Comparison of ENCODE assay signal across 30 mouse cellular contexts in the genomic region with DNA sequence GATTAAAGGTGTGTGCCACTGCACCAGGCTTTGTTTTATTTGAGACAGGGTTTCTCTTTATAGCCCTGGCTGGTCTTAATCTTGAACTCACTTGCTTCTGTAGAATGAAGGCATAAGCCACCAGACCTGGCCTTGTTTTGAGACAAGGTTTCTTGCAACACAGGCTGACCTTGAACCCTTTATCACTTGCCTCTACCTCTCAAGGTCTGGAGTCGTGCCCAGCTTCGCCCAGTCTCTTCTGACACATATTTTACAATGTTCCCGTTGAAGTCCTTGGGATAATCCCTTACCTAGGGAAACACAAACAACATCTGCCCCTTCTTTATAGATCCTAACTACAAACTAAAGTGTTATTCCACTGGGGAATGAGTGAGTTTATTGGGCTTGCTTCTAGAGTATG. TPM values are rescaled to one million over a fixed set of nuclear protein-coding genes. Genes with fewer than 3 reads are reported as not detected.
A peak's percentile ranks its signal among the peaks of the same experiment; 100 is the strongest.
DNase-seq lines count a peak whose midpoint lies in the region.
"Had no signal": no experiment of that assay in that cellular context is flagged by ENCODE, and none has a peak within 500 bp of the region (broad histone marks: within the 10 kb centered on the region; RNA-seq: fewer than 3 reads in every experiment).

No protein-coding gene starts in this region.

- H3K36me3 ChIP-seq in forebrain, embryonic 10.5 days (replicated peaks), result no peaks in the 10 kb centered on the region
- H3K36me3 ChIP-seq: embryonic facial prominence, embryonic 13.5 days; hindbrain, embryonic 10.5 days; hindbrain, embryonic 15.5 days; limb, embryonic 13.5 days; liver, embryonic 13.5 days; midbrain, embryonic 13.5 days had no signal

- peaks cover 14% of the 10 kb centered on the region for H3K4me1 ChIP-seq in forebrain, embryonic 10.5 days
- H3K4me1 ChIP-seq: limb, embryonic 13.5 days; liver, embryonic 13.5 days had no signal

- H3K4me3 ChIP-seq in forebrain, embryonic 10.5 days, result no peak overlapping the region
- H3K4me3 ChIP-seq: embryonic facial prominence, embryonic 13.5 days; forebrain, embryonic 13.5 days; heart, adult 2 months; hindbrain, embryonic 10.5 days; hindbrain, embryonic 15.5 days; layer of hippocampus, adult 2 months; limb, embryonic 13.5 days; liver, embryonic 13.5 days; midbrain, embryonic 13.5 days had no signal

- DNase-seq in ovary, adult 18-20 months (ENCODE audit: low spot score), result peak; percentile 73
- no peak for DNase-seq in ovary, postnatal 10 days (ENCODE audit: low spot score)
- peak; percentile 90 for DNase-seq in adrenal gland, adult 2 months
- peak; percentile 85 to 89 for DNase-seq in adrenal gland, postnatal 36 days
- peak; percentile 81 for DNase-seq in testis, postnatal 14 days (ENCODE audit: low spot score)
- DNase-seq in layer of hippocampus, postnatal 14 days (ENCODE audit: low spot score in 2 of 2), result no peak
- no peak for DNase-seq in forebrain, embryonic 10.5 days (ENCODE audit: extremely low spot score, low spot score)
- DNase-seq: B cell, adult 2 months; cerebellum, adult 11 months; cerebellum, adult 9-10 months; embryo, embryonic 11 days; gastrocnemius, postnatal 25 days; heart, adult 2 months; heart, postnatal 14 days; kidney, adult 11 months; kidney, postnatal 36 days; liver, embryonic 13.5 days; lung, adult 18-20 months; right cerebral cortex, postnatal 4 days; thymus, postnatal 14 days had no signal

- 85% methylated on average over 3 of the region's 3 CpGs for WGBS in forebrain, embryonic 10.5 days

- H3K27ac ChIP-seq in forebrain, embryonic 10.5 days, result no peak overlapping the region
- H3K27ac ChIP-seq: embryonic facial prominence, embryonic 13.5 days; forebrain, embryonic 13.5 days; heart, adult 2 months; hindbrain, embryonic 10.5 days; hindbrain, embryonic 15.5 days; layer of hippocampus, adult 2 months; limb, embryonic 13.5 days; liver, embryonic 13.5 days; macrophage; midbrain, embryonic 13.5 days had no signal

- H3K9me3 ChIP-seq in forebrain, embryonic 10.5 days, result no peaks in the 10 kb centered on the region
- H3K9me3 ChIP-seq: embryonic facial prominence, embryonic 13.5 days; forebrain, embryonic 13.5 days; hindbrain, embryonic 10.5 days; hindbrain, embryonic 15.5 days; limb, embryonic 13.5 days; liver, embryonic 13.5 days; midbrain, embryonic 13.5 days had no signal

- no peaks in the 10 kb centered on the region for H3K27me3 ChIP-seq in forebrain, embryonic 10.5 days (ENCODE audit: poor library complexity, severe bottlenecking)
- H3K27me3 ChIP-seq: embryonic facial prominence, embryonic 13.5 days; forebrain, embryonic 13.5 days; hindbrain, embryonic 15.5 days; limb, embryonic 13.5 days; liver, embryonic 13.5 days; midbrain, embryonic 13.5 days had no signal

RNA-seq across cellular contexts. Expression of a gene that starts 12.3 kb away (rescaled TPM):
- 1 to 10 TPM in 1 of 2 experiments, under 1 TPM in 1; 0.24 to 1.5 TPM for total RNA-seq in adrenal gland, adult 2 months (2021)
- polyA plus RNA-seq in adrenal gland, adult 2 months (2012; rRNA removed), result not detected in 2 replicates
- 1 to 10 TPM in 1 of 2 experiments, under 1 TPM in 1; 0.79 to 1.1 TPM for total RNA-seq in adrenal gland, postnatal 36 days (2021)
- 1 to 10 TPM; 1.3 to 1.6 TPM for total RNA-seq in layer of hippocampus, postnatal 14 days (2021)
- 0.10 TPM in 1 of 2 replicates, not detected in the other for polyA plus RNA-seq in forebrain, embryonic 10.5 days (2016; fragmentation: Nextera tagmentation; extraction: Ambion mirVana)
- total RNA-seq: heart, adult 2 months; monocyte, adult 5-6 weeks had no signal
- polyA plus RNA-seq: heart, adult 2 months; hindbrain, embryonic 10.5 days; inflammation-experienced regulatory T-cells, adult 6 months; limb, embryonic 13.5 days; liver, embryonic 13.5 days; macrophage had no signal

RNA-seq across cellular contexts. Expression of a gene that starts 19.9 kb away (rescaled TPM):
- total RNA-seq in adrenal gland, adult 2 months (2021), result 100 to 1,000 TPM; 112 to 168 TPM
- 63.2 and 68.5 TPM in 2 replicates for polyA plus RNA-seq in adrenal gland, adult 2 months (2012; rRNA removed)
- total RNA-seq in adrenal gland, postnatal 36 days (2021), result 100 to 1,000 TPM; 121 to 164 TPM
- 10 to 100 TPM; 56.2 to 59.7 TPM for total RNA-seq in layer of hippocampus, postnatal 14 days (2021)
- 53.1 and 59.6 TPM in 2 replicates for polyA plus RNA-seq in forebrain, embryonic 10.5 days (2016; fragmentation: Nextera tagmentation; extraction: Ambion mirVana)

RNA-seq across cellular contexts. Expression of a gene that starts 58.1 kb away (rescaled TPM):
- total RNA-seq in adrenal gland, adult 2 months (2021), result 10 to 100 TPM; 76.6 to 77.6 TPM
- 3.3 and 3.4 TPM in 2 replicates for polyA plus RNA-seq in adrenal gland, adult 2 months (2012; rRNA removed)
- total RNA-seq in adrenal gland, postnatal 36 days (2021), result 10 to 100 TPM; 75.6 to 91.0 TPM
- 100 to 1,000 TPM; 209 to 210 TPM for total RNA-seq in layer of hippocampus, postnatal 14 days (2021)
- polyA plus RNA-seq in forebrain, embryonic 10.5 days (2016; fragmentation: Nextera tagmentation; extraction: Ambion mirVana), result 32.8 and 33.2 TPM in 2 replicates

Comparison
In these comparisons a context has a peak if more than half of its experiments do, and no peak if none do; other contexts are left out.
1. DNase-seq: peak in ovary, adult 18-20 months (single experiment), adrenal gland, adult 2 months (single experiment), adrenal gland, postnatal 36 days (2 of 2) and testis, postnatal 14 days (single experiment); none in ovary, postnatal 10 days (single experiment), layer of hippocampus, postnatal 14 days (0 of 2) and forebrain, embryonic 10.5 days (single experiment).